Comparison of ENCODE assay signal across 17 mouse cellular contexts in genomic region chr4:46709492-46709891, GRCm38 (mm10). TPM values are rescaled to one million over a fixed set of nuclear protein-coding genes. Genes with fewer than 3 reads are reported as not detected.
DNase-seq lines count a peak whose midpoint lies in the region; ATAC-seq and TF ChIP-seq lines count a peak whose summit lies in the region.
"Had no signal": no experiment of that assay in that cellular context is flagged by ENCODE, and none has a peak within 500 bp of the region (broad histone marks: within the 10 kb centered on the region; RNA-seq: fewer than 3 reads in every experiment).

No protein-coding gene starts in this region.

- H3K4me1 ChIP-seq in forebrain, embryonic 16.5 days (replicated peaks; ENCODE audit: control insufficient read depth, insufficient read depth, low read length) = peaks cover 26% of the 10 kb centered on the region
- H3K4me1 ChIP-seq: liver, embryonic 12.5 days; lung, embryonic 15.5 days had no signal

- H3K9ac ChIP-seq in forebrain, embryonic 16.5 days (replicated peaks; ENCODE audit: low read depth, low read length) = no peak overlapping the region
- H3K9ac ChIP-seq: liver, embryonic 12.5 days; lung, embryonic 15.5 days had no signal

- H3K27ac ChIP-seq in layer of hippocampus, adult 2 months = peak overlapping the region; percentile 76
- no peak overlapping the region for H3K27ac ChIP-seq in forebrain, embryonic 16.5 days (ENCODE audit: low read length)
- H3K27ac ChIP-seq: limb, embryonic 10.5 days; liver, embryonic 12.5 days; lung, embryonic 15.5 days had no signal

- no peaks in the 10 kb centered on the region for H3K36me3 ChIP-seq in forebrain, embryonic 16.5 days (ENCODE audit: control insufficient read depth, insufficient read depth)
- H3K36me3 ChIP-seq: limb, embryonic 10.5 days; liver, embryonic 12.5 days; lung, embryonic 15.5 days had no signal

- WGBS in forebrain, embryonic 16.5 days = 49% methylated on average over 7 of the region's 7 CpGs

- H3K9me3 ChIP-seq in forebrain, embryonic 16.5 days (ENCODE audit: control insufficient read depth, low read length) = no peaks in the 10 kb centered on the region
- H3K9me3 ChIP-seq: limb, embryonic 10.5 days; liver, embryonic 12.5 days; lung, embryonic 15.5 days had no signal

- H3K4me3 ChIP-seq in layer of hippocampus, adult 2 months = no peak overlapping the region
- no peak overlapping the region for H3K4me3 ChIP-seq in forebrain, embryonic 16.5 days (replicated peaks; ENCODE audit: low read length)
- H3K4me3 ChIP-seq: erythroblast, embryonic 14.5 days; limb, embryonic 10.5 days; liver, embryonic 12.5 days; lung, embryonic 15.5 days; myocyte had no signal

- 0 out of 2 replicates have a peak, but pooled peaks have one; percentile 5 for TF ChIP-seq CTCF in layer of hippocampus, adult 2 months (conservative IDR thresholded peaks at IDR 0.05)

- peak; percentile 90 for ATAC-seq in cerebellum, adult (ENCODE audit: insufficient number of reproducible peaks, low FRiP score, low TSS enrichment)
- ATAC-seq in forebrain, embryonic 16.5 days = peak; percentile 67
- ATAC-seq: inflammation-experienced regulatory T-cells, adult 6 months; liver, embryonic 12.5 days had no signal

- DNase-seq in layer of hippocampus, adult 2 months (ENCODE audit: low spot score in 2 of 2) = peak in 1 of 2 experiments; percentile 39
- no peak for DNase-seq in layer of hippocampus, adult 9-10 months (ENCODE audit: low spot score)
- DNase-seq in cerebellum, adult 18-20 months = peak; percentile 83 to 89
- no peak for DNase-seq in heart, adult 9 months (ENCODE audit: low spot score in 2 of 2)
- no peak for DNase-seq in urinary bladder, postnatal 4 days (ENCODE audit: low spot score in 2 of 2)
- DNase-seq: adrenal gland, postnatal 14 days; heart, adult 11 months; right cerebral cortex, adult 18-20 months; thymus, postnatal 14 days had no signal

- H3K4me2 ChIP-seq in forebrain, embryonic 16.5 days (ENCODE audit: low read length) = no peak overlapping the region
- H3K4me2 ChIP-seq: liver, embryonic 12.5 days; lung, embryonic 15.5 days had no signal

- no peaks in the 10 kb centered on the region for H3K27me3 ChIP-seq in forebrain, embryonic 16.5 days (replicated peaks; ENCODE audit: control insufficient read depth, insufficient read depth, low read length)
- H3K27me3 ChIP-seq: liver, embryonic 12.5 days; lung, embryonic 15.5 days had no signal

RNA-seq across cellular contexts. Expression of gene Tbc1d2, which starts 59.5 kb away (rescaled TPM):
- total RNA-seq in layer of hippocampus, adult 2 months (2021) = 1 to 10 TPM; 2.6 to 3.1 TPM
- polyA plus RNA-seq in forebrain, embryonic 16.5 days (2015; fragmentation: Nextera tagmentation; extraction: Ambion mirVana) = 0.68 and 0.79 TPM in 2 replicates

Comparison
In these comparisons a context has a peak if more than half of its experiments do, and no peak if none do; other contexts are left out.
1. DNase-seq: peak in cerebellum, adult 18-20 months (2 of 2); none in layer of hippocampus, adult 9-10 months (single experiment), heart, adult 9 months (0 of 2) and urinary bladder, postnatal 4 days (0 of 2).